17 mouse cellular contexts compared by ENCODE assay signal in genomic region chr11:4182061-4182460, GRCm38 (mm10). TPM values are rescaled to one million over a fixed set of nuclear protein-coding genes. Genes with fewer than 3 reads are reported as not detected.
DNase-seq lines count a peak whose midpoint lies in the region; ATAC-seq and TF ChIP-seq lines count a peak whose summit lies in the region.
"Had no signal": no experiment of that assay in that cellular context is flagged by ENCODE, and none has a peak within 500 bp of the region (broad histone marks: within the 10 kb centered on the region; RNA-seq: fewer than 3 reads in every experiment).

No protein-coding gene starts in this region.

- no peaks in the 10 kb centered on the region for H3K9me3 ChIP-seq in hindbrain, postnatal 0 days (ENCODE audit: low read length)
- no peaks in the 10 kb centered on the region for H3K9me3 ChIP-seq in hindbrain, embryonic 10.5 days
- H3K9me3 ChIP-seq in neural tube, embryonic 13.5 days: no peaks in the 10 kb centered on the region
- H3K9me3 ChIP-seq: embryonic facial prominence, embryonic 12.5 days; hindbrain, embryonic 13.5 days; limb, embryonic 13.5 days; liver, embryonic 15.5 days; midbrain, embryonic 10.5 days had no signal

- ATAC-seq in hindbrain, postnatal 0 days: no peak
- ATAC-seq in neural tube, embryonic 13.5 days (ENCODE audit: low read depth): no peak

- peak overlapping the region; percentile 51 for H3K27ac ChIP-seq in hindbrain, postnatal 0 days
- H3K27ac ChIP-seq in hindbrain, embryonic 10.5 days: no peak overlapping the region
- H3K27ac ChIP-seq in neural tube, embryonic 13.5 days (replicated peaks): peak overlapping the region; percentile 29; the same call in 1 of the 2 replicates
- H3K27ac ChIP-seq in thymus, adult 2 months (ENCODE audit: control insufficient read depth, insufficient read depth, low read length): no peak overlapping the region
- H3K27ac ChIP-seq: embryonic facial prominence, embryonic 12.5 days; limb, embryonic 13.5 days; liver, embryonic 15.5 days; midbrain, embryonic 10.5 days had no signal

- TF ChIP-seq POLR2A in thymus, adult 2 months (IDR thresholded peaks at IDR 0.05; ENCODE audit: control insufficient read depth, extremely low read depth, insufficient read depth, low read length, poor library complexity): no peak

- 21% methylated on average over 1 of the region's 1 CpGs for WGBS in hindbrain, postnatal 0 days
- 32% methylated on average over 1 of the region's 1 CpGs for WGBS in hindbrain, embryonic 10.5 days
- WGBS in neural tube, embryonic 13.5 days: 10% methylated on average over 1 of the region's 1 CpGs
- WGBS in thymus, adult 2 months: 79% methylated on average over 1 of the region's 1 CpGs

- H3K36me3 ChIP-seq in hindbrain, postnatal 0 days (ENCODE audit: insufficient read depth, low read length): peaks cover 61% of the 10 kb centered on the region
- H3K36me3 ChIP-seq in hindbrain, embryonic 10.5 days: peaks cover 71% of the 10 kb centered on the region
- H3K36me3 ChIP-seq in neural tube, embryonic 13.5 days: peaks cover 65% of the 10 kb centered on the region
- peaks cover 47% of the 10 kb centered on the region for H3K36me3 ChIP-seq in thymus, adult 2 months (ENCODE audit: control insufficient read depth, insufficient read depth, low read length)

- TF ChIP-seq CTCF in hindbrain, postnatal 0 days (IDR thresholded peaks at IDR 0.05; ENCODE audit: low read depth): no peak
- no peak for TF ChIP-seq CTCF in thymus, adult 2 months (IDR thresholded peaks at IDR 0.05; ENCODE audit: borderline replicate concordance, control insufficient read depth, extremely low read depth, insufficient read depth, low read length, poor library complexity)

- H3K4me1 ChIP-seq in hindbrain, postnatal 0 days (ENCODE audit: insufficient read depth, low read length): no peaks in the 10 kb centered on the region
- peaks cover 3% of the 10 kb centered on the region for H3K4me1 ChIP-seq in hindbrain, embryonic 10.5 days (replicated peaks)
- peaks cover under 1% of the 10 kb centered on the region; the same call in 1 of the 2 replicates for H3K4me1 ChIP-seq in neural tube, embryonic 13.5 days (replicated peaks)
- H3K4me1 ChIP-seq in thymus, adult 2 months (replicated peaks; ENCODE audit: control insufficient read depth, insufficient read depth, low read length): peaks cover 1% of the 10 kb centered on the region
- H3K4me1 ChIP-seq: embryonic facial prominence, embryonic 12.5 days had no signal

- peak; percentile 40 for DNase-seq in hindbrain, postnatal 0 days (ENCODE audit: low spot score)
- DNase-seq in hindbrain, embryonic 10.5 days (ENCODE audit: low spot score): no peak
- DNase-seq in neural tube, embryonic 10.5 days (ENCODE audit: extremely low spot score, low spot score): no peak
- DNase-seq in brain, adult 2 months (ENCODE audit: low read depth, low spot score): peak; percentile 57
- DNase-seq in testis, postnatal 14 days (ENCODE audit: low spot score): no peak
- no peak for DNase-seq in thymus, adult 2 months
- DNase-seq: adrenal gland, adult 8-10 months; cerebellum, postnatal 14 days; kidney, adult 18-20 months; lung, postnatal 14 days; right cerebral cortex, postnatal 4 days had no signal

- H3K9ac ChIP-seq in hindbrain, postnatal 0 days (replicated peaks; ENCODE audit: low read length): no peak overlapping the region
- H3K9ac ChIP-seq in neural tube, embryonic 13.5 days: no peak overlapping the region
- H3K9ac ChIP-seq: embryonic facial prominence, embryonic 12.5 days; hindbrain, embryonic 13.5 days; limb, embryonic 13.5 days; liver, embryonic 15.5 days had no signal

- H3K27me3 ChIP-seq in hindbrain, postnatal 0 days (ENCODE audit: insufficient read depth, low read length): no peaks in the 10 kb centered on the region
- no peaks in the 10 kb centered on the region for H3K27me3 ChIP-seq in hindbrain, embryonic 10.5 days (ENCODE audit: insufficient read depth, poor library complexity, severe bottlenecking)
- H3K27me3 ChIP-seq in neural tube, embryonic 13.5 days: no peaks in the 10 kb centered on the region
- H3K27me3 ChIP-seq in thymus, adult 2 months (ENCODE audit: control insufficient read depth, insufficient read depth, low read length): no peaks in the 10 kb centered on the region
- H3K27me3 ChIP-seq: embryonic facial prominence, embryonic 12.5 days; hindbrain, embryonic 13.5 days; limb, embryonic 13.5 days; liver, embryonic 15.5 days had no signal

- H3K4me3 ChIP-seq in hindbrain, postnatal 0 days (ENCODE audit: low read length): no peak overlapping the region
- H3K4me3 ChIP-seq in hindbrain, embryonic 10.5 days: no peak overlapping the region
- H3K4me3 ChIP-seq in neural tube, embryonic 13.5 days: no peak overlapping the region
- H3K4me3 ChIP-seq in thymus, adult 2 months (ENCODE audit: control insufficient read depth, insufficient read depth, low read length): no peak overlapping the region
- H3K4me3 ChIP-seq: embryonic facial prominence, embryonic 12.5 days; hindbrain, embryonic 13.5 days; limb, embryonic 13.5 days; liver, embryonic 15.5 days; midbrain, embryonic 10.5 days had no signal

- H3K4me2 ChIP-seq in hindbrain, postnatal 0 days (ENCODE audit: low read depth, low read length): no peak overlapping the region
- H3K4me2 ChIP-seq in neural tube, embryonic 13.5 days: no peak overlapping the region
- H3K4me2 ChIP-seq: embryonic facial prominence, embryonic 12.5 days; hindbrain, embryonic 13.5 days; limb, embryonic 13.5 days; liver, embryonic 15.5 days had no signal

RNA-seq across cellular contexts. Expression of gene Tbc1d10a, which starts 4.5 kb away (rescaled TPM):
- 59.1 and 60.8 TPM in 2 replicates for total RNA-seq in hindbrain, postnatal 0 days (2014; rRNA removed)
- 34.2 TPM in 2 replicates for polyA plus RNA-seq in hindbrain, postnatal 0 days (2015; fragmentation: Nextera tagmentation; extraction: Ambion mirVana)
- 29.4 and 32.3 TPM in 2 replicates for polyA plus RNA-seq in hindbrain, embryonic 10.5 days (2016; fragmentation: Nextera tagmentation; extraction: Ambion mirVana)
- polyA plus RNA-seq in neural tube, embryonic 13.5 days (2015; fragmentation: Nextera tagmentation; extraction: Ambion mirVana): 30.0 and 30.3 TPM in 2 replicates
- 98.1 and 112 TPM in 2 replicates for polyA plus RNA-seq in thymus, adult 2 months (2012; rRNA removed)

RNA-seq across cellular contexts. Expression of gene Sf3a1, which starts 21.9 kb away (rescaled TPM):
- 41.9 and 45.4 TPM in 2 replicates for total RNA-seq in hindbrain, postnatal 0 days (2014; rRNA removed)
- polyA plus RNA-seq in hindbrain, postnatal 0 days (2015; fragmentation: Nextera tagmentation; extraction: Ambion mirVana): 30.6 and 31.6 TPM in 2 replicates
- 92.1 and 95.3 TPM in 2 replicates for polyA plus RNA-seq in hindbrain, embryonic 10.5 days (2016; fragmentation: Nextera tagmentation; extraction: Ambion mirVana)
- polyA plus RNA-seq in neural tube, embryonic 13.5 days (2015; fragmentation: Nextera tagmentation; extraction: Ambion mirVana): 52.3 and 59.6 TPM in 2 replicates
- 79.9 and 91.6 TPM in 2 replicates for polyA plus RNA-seq in thymus, adult 2 months (2012; rRNA removed)

RNA-seq across cellular contexts. Expression of gene Ccdc157, which starts 22.0 kb away (rescaled TPM):
- total RNA-seq in hindbrain, postnatal 0 days (2014; rRNA removed): 20.8 TPM in 2 replicates
- 10.3 and 10.9 TPM in 2 replicates for polyA plus RNA-seq in hindbrain, postnatal 0 days (2015; fragmentation: Nextera tagmentation; extraction: Ambion mirVana)
- 7.8 and 8.5 TPM in 2 replicates for polyA plus RNA-seq in hindbrain, embryonic 10.5 days (2016; fragmentation: Nextera tagmentation; extraction: Ambion mirVana)
- polyA plus RNA-seq in neural tube, embryonic 13.5 days (2015; fragmentation: Nextera tagmentation; extraction: Ambion mirVana): 7.6 and 7.9 TPM in 2 replicates
- polyA plus RNA-seq in thymus, adult 2 months (2012; rRNA removed): 5.4 and 7.8 TPM in 2 replicates

RNA-seq across cellular contexts. Expression of gene Castor1, which starts 36.0 kb away (rescaled TPM):
- total RNA-seq in hindbrain, postnatal 0 days (2014; rRNA removed): 20.6 and 20.7 TPM in 2 replicates
- 10.6 and 12.4 TPM in 2 replicates for polyA plus RNA-seq in hindbrain, postnatal 0 days (2015; fragmentation: Nextera tagmentation; extraction: Ambion mirVana)
- 2.7 and 3.6 TPM in 2 replicates for polyA plus RNA-seq in hindbrain, embryonic 10.5 days (2016; fragmentation: Nextera tagmentation; extraction: Ambion mirVana)
- polyA plus RNA-seq in neural tube, embryonic 13.5 days (2015; fragmentation: Nextera tagmentation; extraction: Ambion mirVana): 3.5 and 4.1 TPM in 2 replicates
- 23.3 and 34.5 TPM in 2 replicates for polyA plus RNA-seq in thymus, adult 2 months (2012; rRNA removed)

RNA-seq across cellular contexts. Expression of gene Rnf215, which starts 47.1 kb away (rescaled TPM):
- 84.3 and 90.4 TPM in 2 replicates for total RNA-seq in hindbrain, postnatal 0 days (2014; rRNA removed)
- polyA plus RNA-seq in hindbrain, postnatal 0 days (2015; fragmentation: Nextera tagmentation; extraction: Ambion mirVana): 49.7 and 51.0 TPM in 2 replicates
- polyA plus RNA-seq in hindbrain, embryonic 10.5 days (2016; fragmentation: Nextera tagmentation; extraction: Ambion mirVana): 22.0 and 25.8 TPM in 2 replicates
- polyA plus RNA-seq in neural tube, embryonic 13.5 days (2015; fragmentation: Nextera tagmentation; extraction: Ambion mirVana): 40.5 and 43.7 TPM in 2 replicates
- polyA plus RNA-seq in thymus, adult 2 months (2012; rRNA removed): 27.0 and 29.4 TPM in 2 replicates

Comparison
In these comparisons a context has a peak if more than half of its experiments do, and no peak if none do; other contexts are left out.
1. DNase-seq: peak in hindbrain, postnatal 0 days (single experiment) and brain, adult 2 months (single experiment); none in hindbrain, embryonic 10.5 days (single experiment), neural tube, embryonic 10.5 days (single experiment), testis, postnatal 14 days (single experiment) and thymus, adult 2 months (single experiment).
2. H3K27ac ChIP-seq: peak in hindbrain, postnatal 0 days (single experiment) and neural tube, embryonic 13.5 days (single experiment); none in hindbrain, embryonic 10.5 days (single experiment) and thymus, adult 2 months (single experiment).